Mouse (Mus musculus) stomach, postnatal 0 days (tissue): ENCODE data around the gene Zfp697.
"Not testable (repeated sequence)": the region's sequence is repeated elsewhere in the genome, so short reads cannot be mapped to it uniquely, and the experiment has no call there.

Experiments used
- CTCF ChIP-seq: IDR thresholded peaks from 2 replicates; pipeline ENCODE4 v1.5.1; 2016; ENCODE audit warnings: antibody characterized with exemption, low read depth, mild to moderate bottlenecking, moderate library complexity
- EP300 ChIP-seq: optimal IDR thresholded peaks from 2 replicates; pipeline ENCODE3; 2016; ENCODE audit warnings: antibody characterized with exemption

GRCm38 (mm10) chr3:98524552-98524951, 142.3 kb downstream of the Zfp697 start:
- not testable (repeated sequence) for TF ChIP-seq CTCF, EP300
